Mouse (Mus musculus): ENCODE measurements around the gene Ifna16.
A peak's percentile ranks its signal among the peaks of the same experiment; 100 is the strongest.

- TF ChIP-seq POLR2A (IDR thresholded peaks at IDR 0.05; ENCODE audit: extremely low read depth, insufficient read depth, low read length) (no peak), CTCF (IDR thresholded peaks at IDR 0.05; ENCODE audit: extremely low read depth, insufficient read depth, low read length) (peak; percentile 75)
Measured at GRCm38 (mm10) chr4:88641077-88641831, 35.5 kb downstream of the Ifna16 start.
